Mouse (Mus musculus) neural tube, embryonic 14.5 days (tissue): Measurements from ENCODE around the gene Zzz3. TPM values are rescaled to one million over a fixed set of nuclear protein-coding genes. Genes with fewer than 3 reads are reported as not detected.

Experiments used
- ATAC-seq: fragments of 200-750 bp; cut with Nextera tagmentation; 2 replicates; pipeline ENCODE4 v1.8.0; 2017; ENCODE audit warnings: low read depth, mild to moderate bottlenecking, moderate TSS enrichment, moderate library complexity
- H3K27ac ChIP-seq: fragments of 300-500 bp; sonication (generic); 2 replicates; pipeline ENCODE4 v1.5.1; 2014; ENCODE audit warnings: low read depth, mild to moderate bottlenecking, control low read depth, low read length, moderate library complexity, mixed read lengths
- H3K27me3 ChIP-seq: fragments of 300-500 bp; sonication (generic); 2 replicates; pipeline ENCODE4 v1.6.1; 2014; ENCODE audit warnings: low read length; ENCODE audit not compliant: control insufficient read depth, insufficient read depth
- H3K36me3 ChIP-seq: fragments of 300-500 bp; sonication (generic); 2 replicates; pipeline ENCODE4 v1.6.1; 2014; ENCODE audit warnings: low read length, mixed read lengths; ENCODE audit not compliant: control insufficient read depth, insufficient read depth
- H3K4me1 ChIP-seq: fragments of 300-500 bp; sonication (generic); 2 replicates; pipeline ENCODE4 v1.6.1; 2014; ENCODE audit warnings: low read length; ENCODE audit not compliant: control insufficient read depth, insufficient read depth
- H3K4me2 ChIP-seq: fragments of 300-500 bp; sonication (generic); 2 replicates; pipeline ENCODE4 v1.6.1; 2014; ENCODE audit warnings: mild to moderate bottlenecking, low read depth, low read length, control low read depth
- H3K4me3 ChIP-seq: fragments of 300-500 bp; sonication (generic); 2 replicates; pipeline ENCODE4 v1.5.1; 2014; ENCODE audit warnings: low read depth, low read length, control low read depth, mixed read lengths
- H3K9ac ChIP-seq: fragments of 300-500 bp; sonication (generic); replicated peaks from 2 replicates; pipeline ENCODE4 v1.6.1; 2014; ENCODE audit warnings: low read depth, mild to moderate bottlenecking, control low read depth, low read length, mixed read lengths
- H3K9me3 ChIP-seq: fragments of 300-500 bp; sonication (generic); 2 replicates; pipeline ENCODE4 v1.6.1; 2016; ENCODE audit warnings: low read length; ENCODE audit not compliant: control insufficient read depth
- WGBS: fragments of 180-500 bp; shearing (Covaris S2); extraction: QIAGEN DNeasy Blood & Tissue Kit; methylation state at CpG from one replicate; pipeline ENCODE4 v1.1.7; 2014; 5-methylcytosine and 5-hydroxymethylcytosine counted together
- polyA plus RNA-seq: library from polyadenylated mRNA; unstranded; fragments of >200 nt; fragmentation: Nextera tagmentation; extraction: Ambion mirVana; gene quantifications from 2 replicates; pipeline ENCODE4 v1.2.1, GENCODE M21; 2014

Zzz3 gene
- 36.3 and 40.6 TPM in 2 replicates for polyA plus RNA-seq

GRCm38 (mm10) chr3:152395350-152396277 lies at the start of gene Zzz3:
Gene Zzz3 (plus strand): TSS chr3:152395473.
- peak; percentile 94 for ATAC-seq
- peak within 1 kb of the TSS; percentile 89 for H3K9ac ChIP-seq
- H3K4me2 ChIP-seq, result peak within 1 kb of the TSS; percentile 74
- under 1% methylated on average over 78 of the region's 108 CpGs for WGBS
- H3K4me3 ChIP-seq, result peak within 1 kb of the TSS; percentile 76
- peaks cover 9% of the 10 kb centered on the region for H3K4me1 ChIP-seq
- 0 out of 2 replicates have a peak, but pooled peaks cover 4% of the 10 kb centered on the region for H3K36me3 ChIP-seq
- H3K27ac ChIP-seq, result peak within 1 kb of the TSS; percentile 98
- no peaks in the 10 kb centered on the region for H3K9me3 ChIP-seq
- no peaks in the 10 kb centered on the region for H3K27me3 ChIP-seq

GRCm38 (mm10) chr3:152345732-152346632 lies 49.3 kb upstream of the Zzz3 start, which contains the start of gene Usp33:
Gene Usp33 (plus strand): TSS chr3:152346478.
- 9% methylated on average over 29 of the region's 44 CpGs for WGBS

GRCm38 (mm10) chr3:152346633-152347141 lies 48.6 kb upstream of the Zzz3 start:
- peak overlapping the region; percentile 77 for H3K4me3 ChIP-seq
- H3K27ac ChIP-seq, result peak overlapping the region; percentile 78
- no peaks in the 10 kb centered on the region for H3K9me3 ChIP-seq
- H3K9ac ChIP-seq, result peak overlapping the region; percentile 93
- H3K4me1 ChIP-seq, result peaks cover 11% of the 10 kb centered on the region
- H3K27me3 ChIP-seq, result no peaks in the 10 kb centered on the region
- ATAC-seq, result peak; percentile 61
- under 1% methylated on average over 48 of the region's 54 CpGs for WGBS
- no peaks in the 10 kb centered on the region for H3K36me3 ChIP-seq
- H3K4me2 ChIP-seq, result peak overlapping the region; percentile 63

More at GRCm38 (mm10) chr3:152345732-152346632, 49.3 kb upstream of the Zzz3 start, which contains the start of gene Usp33:
- peaks cover 11% of the 10 kb centered on the region for H3K4me1 ChIP-seq
- H3K9me3 ChIP-seq, result no peaks in the 10 kb centered on the region
- H3K27me3 ChIP-seq, result no peaks in the 10 kb centered on the region
- H3K4me3 ChIP-seq, result peak within 1 kb of the TSS; percentile 77
- no peaks in the 10 kb centered on the region for H3K36me3 ChIP-seq
- H3K27ac ChIP-seq, result peak within 1 kb of the TSS; percentile 78
- H3K4me2 ChIP-seq, result peak within 1 kb of the TSS; percentile 63
- peak within 1 kb of the TSS; percentile 93 for H3K9ac ChIP-seq
- peak; percentile 98 for ATAC-seq

- Histone ChIP-seq H3K4me1 (peaks cover 11% of the 10 kb centered on the region), H3K9ac (peak overlapping the region; percentile 93; the same call in 1 of the 2 replicates), H3K27ac (peak overlapping the region; percentile 78; the same call in 1 of the 2 replicates), H3K9me3 (no peaks in the 10 kb centered on the region), H3K36me3 (no peaks in the 10 kb centered on the region), H3K27me3 (no peaks in the 10 kb centered on the region), H3K4me2 (peak overlapping the region; percentile 63), H3K4me3 (peak overlapping the region; percentile 77)
- WGBS, result 47% methylated on average over 3 of the region's 3 CpGs
- no peak for ATAC-seq
These were observed 48.0 kb upstream of the Zzz3 start for GRCm38 (mm10) chr3:152347227-152347626.

- no peaks in the 10 kb centered on the region for H3K36me3 ChIP-seq
- H3K27me3 ChIP-seq, result no peaks in the 10 kb centered on the region
- H3K9ac ChIP-seq, result no peak overlapping the region
- H3K9me3 ChIP-seq, result no peaks in the 10 kb centered on the region
- 92% methylated on average over 10 of the region's 10 CpGs for WGBS
- no peak overlapping the region for H3K4me3 ChIP-seq
- ATAC-seq, result no peak
- H3K4me1 ChIP-seq, result peaks cover 13% of the 10 kb centered on the region
- H3K27ac ChIP-seq, result no peak overlapping the region
- no peak overlapping the region for H3K4me2 ChIP-seq
These were observed 47.1 kb upstream of the Zzz3 start for GRCm38 (mm10) chr3:152348011-152348830.

GRCm38 (mm10) chr3:152350431-152350830 lies 44.8 kb upstream of the Zzz3 start:
- Histone ChIP-seq H3K27ac (no peak overlapping the region), H3K27me3 (no peaks in the 10 kb centered on the region), H3K36me3 (no peaks in the 10 kb centered on the region), H3K4me2 (no peak overlapping the region), H3K9ac (no peak overlapping the region; the same call in 1 of the 2 replicates), H3K4me1 (peaks cover 15% of the 10 kb centered on the region), H3K9me3 (no peaks in the 10 kb centered on the region), H3K4me3 (no peak overlapping the region)
- WGBS, result 86% methylated on average over 3 of the region's 3 CpGs
- ATAC-seq, result no peak

- Histone ChIP-seq H3K4me2 (no peak overlapping the region), H3K9ac (no peak overlapping the region), H3K4me1 (peaks cover 18% of the 10 kb centered on the region), H3K27me3 (no peaks in the 10 kb centered on the region), H3K9me3 (no peaks in the 10 kb centered on the region), H3K36me3 (no peaks in the 10 kb centered on the region), H3K4me3 (no peak overlapping the region), H3K27ac (no peak overlapping the region)
- 87% methylated on average over 5 of the region's 5 CpGs for WGBS
- no peak for ATAC-seq
These were observed 44.3 kb upstream of the Zzz3 start for GRCm38 (mm10) chr3:152350966-152351365.

- H3K4me2 ChIP-seq, result no peak overlapping the region
- H3K27ac ChIP-seq, result no peak overlapping the region
- no peak for ATAC-seq
- no peak overlapping the region for H3K9ac ChIP-seq
- H3K4me3 ChIP-seq, result no peak overlapping the region
- no peaks in the 10 kb centered on the region for H3K36me3 ChIP-seq
- H3K27me3 ChIP-seq, result no peaks in the 10 kb centered on the region
- 84% methylated on average over 4 of the region's 4 CpGs for WGBS
- no peaks in the 10 kb centered on the region for H3K9me3 ChIP-seq
- H3K4me1 ChIP-seq, result peaks cover 16% of the 10 kb centered on the region
These were observed 43.0 kb upstream of the Zzz3 start for GRCm38 (mm10) chr3:152352289-152352688.
